Mouse (Mus musculus): ENCODE data around the gene Slc6a9.
A peak's percentile ranks its signal among the peaks of the same experiment; 100 is the strongest.

The Slc6a9 gene

DNA sequence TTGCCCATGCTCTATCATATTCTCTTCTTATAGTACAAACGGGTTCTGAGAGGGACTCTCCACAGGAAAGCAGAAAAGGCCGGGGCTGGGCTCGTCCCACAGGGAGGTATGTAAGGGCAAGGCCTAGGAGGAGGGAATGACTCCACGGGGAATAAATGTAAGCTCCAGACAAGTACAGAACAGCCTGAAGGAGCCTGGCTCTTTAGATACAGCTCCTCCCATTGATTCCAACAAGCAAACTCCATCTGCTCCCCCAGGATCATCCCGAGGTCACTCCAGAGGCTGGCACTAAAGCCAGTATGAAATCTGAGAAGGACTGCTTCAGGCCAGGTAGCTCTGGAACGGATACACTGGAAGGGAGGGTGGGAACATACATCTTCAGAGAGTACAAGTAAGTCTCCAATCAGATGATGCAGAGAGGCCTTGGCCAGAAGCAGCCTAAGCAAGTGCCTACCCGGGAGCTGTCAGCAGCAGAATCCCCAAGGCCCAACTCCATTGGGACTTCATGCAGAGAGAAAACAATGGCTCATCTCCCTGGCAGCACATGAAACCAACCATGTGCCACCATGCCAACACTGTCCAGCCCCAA lies 78.5 kb downstream of the Slc6a9 start:
- no peak for DNase-seq (ENCODE audit: low read depth, low spot score)

GRCm38 (mm10) chr4:117913421-117913820 lies 79.1 kb downstream of the Slc6a9 start:
- DNase-seq (ENCODE audit: low read depth, low spot score): no peak

GRCm38 (mm10) chr4:117914031-117914430 lies 79.7 kb downstream of the Slc6a9 start:
- DNase-seq (ENCODE audit: low read depth, low spot score): no peak

- DNase-seq (ENCODE audit: low read depth, low spot score): peak; percentile 93
Observed at GRCm38 (mm10) chr4:117914591-117915442, 80.5 kb downstream of the Slc6a9 start, which contains the start of gene Ipo13. TSS of gene Ipo13 (minus strand) at chr4:117914999.

- DNase-seq (ENCODE audit: low read depth, low spot score): no peak
Observed at GRCm38 (mm10) chr4:117915489-117916105, 81.3 kb downstream of the Slc6a9 start.

DNA sequence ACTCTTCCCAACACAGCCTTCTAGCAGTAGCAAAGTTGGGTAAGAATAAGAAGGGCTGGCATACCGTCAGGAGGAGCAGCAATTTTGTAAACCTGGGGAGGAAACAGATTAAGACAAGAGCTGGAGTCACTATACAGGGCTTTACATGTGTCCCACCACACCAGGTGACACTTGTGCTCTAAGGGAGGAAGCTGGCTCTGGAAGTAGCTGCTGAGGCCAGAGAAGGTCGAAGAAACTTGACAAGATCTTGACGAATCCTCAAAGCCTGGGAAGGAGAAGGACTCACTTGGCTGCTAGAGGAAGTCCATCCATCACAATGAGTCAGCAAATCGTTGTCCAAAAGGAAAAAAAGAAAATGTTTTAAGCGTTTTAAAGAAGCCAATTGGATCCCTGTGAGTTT lies 82.1 kb downstream of the Slc6a9 start:
- DNase-seq (ENCODE audit: low read depth, low spot score): no peak

DNA sequence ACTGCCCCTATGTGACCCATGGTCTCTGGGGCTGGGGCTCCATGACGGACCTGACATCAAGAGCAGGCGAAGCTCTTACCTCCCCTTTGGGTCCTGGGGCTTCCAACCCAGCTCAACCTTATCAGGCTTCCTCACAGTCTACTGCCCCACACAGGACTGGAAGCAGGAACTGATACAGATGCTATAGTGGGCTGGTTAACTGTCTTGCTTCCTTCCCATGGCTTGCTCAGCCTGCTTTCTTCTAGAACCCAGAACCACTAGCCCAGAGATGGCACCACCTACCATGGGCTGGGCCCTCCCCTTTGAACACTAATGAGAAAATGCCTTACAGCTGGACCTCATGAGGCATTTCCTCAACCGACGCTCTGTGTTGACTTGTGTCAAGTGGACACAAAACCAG lies 83.1 kb downstream of the Slc6a9 start:
- no peak for DNase-seq (ENCODE audit: low read depth, low spot score)

DNA sequence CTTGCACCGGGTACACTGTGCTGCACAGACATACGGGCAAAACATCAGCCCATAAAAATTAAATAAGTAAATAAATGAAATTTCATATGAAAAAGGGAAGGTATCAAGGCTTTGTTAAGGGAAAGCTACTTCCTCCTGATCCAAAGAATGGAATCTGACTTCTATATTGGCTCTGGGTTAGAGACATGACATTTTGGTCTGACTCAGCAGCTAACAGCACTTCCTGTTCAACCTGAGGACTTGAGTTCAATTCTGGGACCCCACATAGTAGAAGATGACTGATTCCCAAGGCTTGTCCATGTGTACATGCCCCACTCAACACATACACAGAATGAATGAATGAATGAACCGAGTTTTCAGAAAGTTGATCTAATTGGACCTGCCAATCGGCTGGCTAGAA lies 83.5 kb downstream of the Slc6a9 start:
- no peak for DNase-seq (ENCODE audit: low read depth, low spot score)

DNA sequence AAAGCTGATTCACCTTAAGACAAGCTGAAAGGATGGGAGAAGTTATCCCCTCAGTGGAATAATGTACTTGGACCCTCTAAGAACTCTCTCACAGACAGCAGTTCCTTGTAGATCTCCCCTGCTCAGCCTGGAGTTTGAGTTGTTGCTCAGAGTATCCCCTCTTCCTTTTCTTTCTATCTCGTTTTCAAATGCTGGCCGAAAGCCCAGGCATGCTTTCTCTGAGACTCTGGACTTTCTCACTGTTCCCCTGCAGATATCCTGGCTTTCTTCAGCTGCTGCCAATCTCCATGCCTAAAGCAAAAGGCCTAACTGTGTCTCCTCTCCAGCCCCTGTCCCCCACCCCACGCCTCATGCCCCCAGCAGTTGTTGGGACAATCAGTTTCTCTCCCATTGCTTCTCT lies 84.0 kb downstream of the Slc6a9 start:
- no peak for DNase-seq (ENCODE audit: low read depth, low spot score)

DNA sequence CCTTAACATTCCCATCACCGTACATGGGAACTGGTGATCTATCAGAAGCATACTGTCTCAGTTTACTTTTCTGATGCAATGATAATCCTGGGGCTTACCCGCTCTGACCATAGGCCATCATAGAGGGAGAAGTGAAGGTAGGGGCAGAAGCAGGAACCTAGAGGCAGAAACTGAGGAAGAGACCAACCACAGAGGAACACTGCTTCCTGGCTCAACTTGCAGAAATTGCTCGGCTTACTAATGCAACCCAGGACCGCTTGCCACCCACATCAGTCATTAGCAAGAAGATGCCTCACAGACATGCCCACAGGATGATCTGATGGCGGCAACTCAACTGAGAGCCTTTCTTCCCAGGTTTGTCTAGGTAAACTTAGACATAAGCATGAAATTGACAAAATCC lies 84.5 kb downstream of the Slc6a9 start:
- no peak for DNase-seq (ENCODE audit: low read depth, low spot score)

- no peak for DNase-seq (ENCODE audit: low read depth, low spot score)
Observed at GRCm38 (mm10) chr4:117921358-117921757, 87.1 kb downstream of the Slc6a9 start.

DNA sequence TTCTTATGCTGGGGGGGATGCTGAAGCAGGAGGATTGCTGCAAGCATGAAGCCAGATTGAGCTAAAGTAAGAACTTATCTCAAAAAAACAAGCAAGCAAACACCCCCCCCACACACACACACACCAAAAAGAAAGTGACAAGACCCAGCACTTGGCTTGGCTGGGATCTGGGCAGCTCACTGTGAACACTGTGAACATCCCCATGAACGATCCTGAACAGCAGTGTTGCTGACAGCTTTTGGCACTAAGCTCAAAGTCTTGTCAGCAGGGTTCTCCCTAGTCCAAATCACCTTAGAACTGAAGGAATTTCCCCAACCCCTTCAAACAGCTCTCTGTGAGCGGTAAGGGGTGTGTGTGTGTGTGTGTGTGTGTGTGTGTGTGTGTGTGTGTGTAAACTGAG lies 89.1 kb downstream of the Slc6a9 start:
- no peak for DNase-seq (ENCODE audit: low read depth, low spot score)

Data from ES-CJ7 (cell line).